Comparison of ENCODE assay signal across 8 mouse cellular contexts in the genomic region with DNA sequence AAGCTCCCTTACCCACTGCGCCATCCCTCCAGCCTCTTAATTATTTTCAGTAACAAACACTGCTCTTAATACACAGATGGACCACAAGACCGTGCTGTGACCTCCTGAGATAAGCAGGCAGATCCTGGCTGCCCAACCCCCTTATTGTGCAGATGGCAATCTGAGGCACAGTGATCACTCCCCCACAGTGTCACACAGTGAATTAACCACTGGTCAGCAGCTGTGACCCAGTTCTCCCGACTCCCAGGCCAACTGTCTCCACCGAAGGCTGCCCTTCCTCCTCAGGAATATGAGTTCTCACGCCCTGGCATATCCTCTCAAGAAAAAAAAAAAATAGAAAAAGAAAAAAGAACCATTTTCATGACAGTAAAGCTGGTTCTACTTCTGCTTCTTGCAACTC. TPM values are rescaled to one million over a fixed set of nuclear protein-coding genes. Genes with fewer than 3 reads are reported as not detected.
A peak's percentile ranks its signal among the peaks of the same experiment; 100 is the strongest.
DNase-seq lines count a peak whose midpoint lies in the region; ATAC-seq lines count a peak whose summit lies in the region.

No protein-coding gene starts in this region.

- H3K4me1 ChIP-seq in forebrain, embryonic 14.5 days (ENCODE audit: control insufficient read depth, insufficient read depth, low read length) = no peaks in the 10 kb centered on the region
- H3K4me1 ChIP-seq in forebrain, embryonic 13.5 days = no peaks in the 10 kb centered on the region
- no peaks in the 10 kb centered on the region for H3K4me1 ChIP-seq in heart, embryonic 16.5 days (ENCODE audit: control insufficient read depth, insufficient read depth, low read length)
- peaks cover 48% of the 10 kb centered on the region for H3K4me1 ChIP-seq in liver, embryonic 11.5 days (replicated peaks; ENCODE audit: control insufficient read depth, insufficient read depth, low read length)

- 62% methylated on average over 5 of the region's 5 CpGs for WGBS in forebrain, embryonic 14.5 days
- WGBS in forebrain, embryonic 13.5 days = 58% methylated on average over 5 of the region's 5 CpGs
- WGBS in heart, embryonic 16.5 days = 56% methylated on average over 5 of the region's 5 CpGs
- 23% methylated on average over 5 of the region's 5 CpGs for WGBS in liver, embryonic 11.5 days

- H3K4me2 ChIP-seq in forebrain, embryonic 14.5 days (ENCODE audit: low read length) = no peak overlapping the region
- no peak overlapping the region for H3K4me2 ChIP-seq in forebrain, embryonic 13.5 days
- no peak overlapping the region for H3K4me2 ChIP-seq in heart, embryonic 16.5 days (ENCODE audit: low read depth, low read length)
- peak overlapping the region; percentile 64 for H3K4me2 ChIP-seq in liver, embryonic 11.5 days

- no peaks in the 10 kb centered on the region for H3K9me3 ChIP-seq in forebrain, embryonic 14.5 days (replicated peaks; ENCODE audit: control insufficient read depth, low read length)
- H3K9me3 ChIP-seq in forebrain, embryonic 13.5 days (replicated peaks) = no peaks in the 10 kb centered on the region
- H3K9me3 ChIP-seq in heart, embryonic 16.5 days (replicated peaks; ENCODE audit: control insufficient read depth, low read length) = no peaks in the 10 kb centered on the region
- H3K9me3 ChIP-seq in liver, embryonic 11.5 days (ENCODE audit: control insufficient read depth, low read length) = no peaks in the 10 kb centered on the region

- DNase-seq in forebrain, embryonic 14.5 days (ENCODE audit: low spot score) = no peak
- peak; percentile 85 for DNase-seq in cerebellum, adult 11-12 months
- peak; percentile 55 for DNase-seq in liver, embryonic 11.5 days (ENCODE audit: low spot score)
- DNase-seq in retina, postnatal 1 day = peak; percentile 98
- no peak for DNase-seq in left cerebral cortex, adult 9 months (ENCODE audit: low spot score in 2 of 2)
- DNase-seq in urinary bladder, postnatal 14 days (ENCODE audit: low spot score) = no peak

- no peaks in the 10 kb centered on the region for H3K27me3 ChIP-seq in forebrain, embryonic 14.5 days (replicated peaks; ENCODE audit: control insufficient read depth, insufficient read depth, low read length)
- no peaks in the 10 kb centered on the region for H3K27me3 ChIP-seq in forebrain, embryonic 13.5 days
- no peaks in the 10 kb centered on the region for H3K27me3 ChIP-seq in heart, embryonic 16.5 days (ENCODE audit: control insufficient read depth, insufficient read depth, low read length)
- no peaks in the 10 kb centered on the region for H3K27me3 ChIP-seq in liver, embryonic 11.5 days (replicated peaks; ENCODE audit: control insufficient read depth, insufficient read depth, low read length)

- no peak for ATAC-seq in forebrain, embryonic 14.5 days
- ATAC-seq in forebrain, embryonic 13.5 days = no peak
- ATAC-seq in heart, embryonic 16.5 days (replicated peaks; ENCODE audit: extremely low read depth, insufficient read depth, low FRiP score) = 0 out of 2 replicates have a peak, but pooled peaks have one; percentile 25
- peak; percentile 84 for ATAC-seq in liver, embryonic 11.5 days (replicated peaks; ENCODE audit: low FRiP score)

- peak overlapping the region; percentile 44; the same call in 1 of the 2 replicates for H3K27ac ChIP-seq in forebrain, embryonic 14.5 days (ENCODE audit: low read depth, low read length)
- no peak overlapping the region for H3K27ac ChIP-seq in forebrain, embryonic 13.5 days
- H3K27ac ChIP-seq in heart, embryonic 16.5 days (ENCODE audit: low read length) = peak overlapping the region; percentile 50
- peak overlapping the region; percentile 98 for H3K27ac ChIP-seq in liver, embryonic 11.5 days (ENCODE audit: low read depth, low read length)

- H3K36me3 ChIP-seq in forebrain, embryonic 14.5 days (ENCODE audit: control insufficient read depth, insufficient read depth, low read length) = no peaks in the 10 kb centered on the region
- H3K36me3 ChIP-seq in forebrain, embryonic 13.5 days (ENCODE audit: poor library complexity, severe bottlenecking) = no peaks in the 10 kb centered on the region
- H3K36me3 ChIP-seq in heart, embryonic 16.5 days (ENCODE audit: control insufficient read depth, insufficient read depth) = no peaks in the 10 kb centered on the region
- no peaks in the 10 kb centered on the region for H3K36me3 ChIP-seq in liver, embryonic 11.5 days (ENCODE audit: control insufficient read depth, insufficient read depth, low read length)

- no peak overlapping the region for H3K9ac ChIP-seq in forebrain, embryonic 14.5 days (ENCODE audit: low read length)
- H3K9ac ChIP-seq in forebrain, embryonic 13.5 days = no peak overlapping the region
- H3K9ac ChIP-seq in heart, embryonic 16.5 days (ENCODE audit: low read length) = no peak overlapping the region
- H3K9ac ChIP-seq in liver, embryonic 11.5 days (ENCODE audit: low read depth, low read length) = peak overlapping the region; percentile 81

- no peak overlapping the region for H3K4me3 ChIP-seq in forebrain, embryonic 14.5 days (ENCODE audit: low read depth, low read length)
- H3K4me3 ChIP-seq in forebrain, embryonic 13.5 days = no peak overlapping the region
- H3K4me3 ChIP-seq in heart, embryonic 16.5 days (ENCODE audit: low read length) = no peak overlapping the region
- H3K4me3 ChIP-seq in liver, embryonic 11.5 days (ENCODE audit: low read depth, low read length) = no peak overlapping the region; the same call in 1 of the 2 replicates

RNA-seq across cellular contexts. Expression of a gene that starts 14.5 kb away (rescaled TPM):
- 10.1 and 13.7 TPM in 2 replicates for polyA plus RNA-seq in forebrain, embryonic 14.5 days (2014; fragmentation: Nextera tagmentation; extraction: Ambion mirVana)
- polyA plus RNA-seq in forebrain, embryonic 13.5 days (2015; fragmentation: Nextera tagmentation; extraction: Ambion mirVana) = 14.2 and 18.0 TPM in 2 replicates
- 10.9 and 16.2 TPM in 2 replicates for polyA plus RNA-seq in heart, embryonic 16.5 days (2015; fragmentation: Nextera tagmentation; extraction: Ambion mirVana)
- 13.8 and 14.1 TPM in 2 replicates for polyA plus RNA-seq in liver, embryonic 11.5 days (2014; fragmentation: Nextera tagmentation; extraction: Ambion mirVana)

RNA-seq across cellular contexts. Expression of a gene that starts 35.6 kb away (rescaled TPM):
- not detected in 2 replicates for polyA plus RNA-seq in forebrain, embryonic 14.5 days (2014; fragmentation: Nextera tagmentation; extraction: Ambion mirVana)
- not detected in 2 replicates for polyA plus RNA-seq in forebrain, embryonic 13.5 days (2015; fragmentation: Nextera tagmentation; extraction: Ambion mirVana)
- polyA plus RNA-seq in heart, embryonic 16.5 days (2015; fragmentation: Nextera tagmentation; extraction: Ambion mirVana) = 0.05 TPM in 1 of 2 replicates, not detected in the other
- polyA plus RNA-seq in liver, embryonic 11.5 days (2014; fragmentation: Nextera tagmentation; extraction: Ambion mirVana) = not detected in 2 replicates

Comparison
In these comparisons a context has a peak if more than half of its experiments do, and no peak if none do; other contexts are left out.
1. ATAC-seq: peak in heart, embryonic 16.5 days (single experiment) and liver, embryonic 11.5 days (single experiment); none in forebrain, embryonic 14.5 days (single experiment) and forebrain, embryonic 13.5 days (single experiment).
2. DNase-seq: peak in cerebellum, adult 11-12 months (single experiment), liver, embryonic 11.5 days (single experiment) and retina, postnatal 1 day (single experiment); none in forebrain, embryonic 14.5 days (single experiment), left cerebral cortex, adult 9 months (0 of 2) and urinary bladder, postnatal 14 days (single experiment).